Mouse (Mus musculus) ovary, postnatal 36 days (tissue): ENCODE data around the gene Cdyl2.

Experiments used
- DNase-seq: peaks from one replicate; pipeline ENCODE4 v3.0.0; 2022; ENCODE audit warnings: low spot score, mixed read lengths

Cdyl2 gene

GRCm38 (mm10) chr8:116621158-116621961, 111.4 kb downstream of the Cdyl2 start:
- no peak for DNase-seq

GRCm38 (mm10) chr8:116619686-116620320, 113.0 kb downstream of the Cdyl2 start:
- no peak for DNase-seq

- no peak for DNase-seq
Measured at GRCm38 (mm10) chr8:116619221-116619620, 113.6 kb downstream of the Cdyl2 start.

GRCm38 (mm10) chr8:116618797-116619196, 114.0 kb downstream of the Cdyl2 start:
- no peak for DNase-seq

- no peak for DNase-seq
Measured at GRCm38 (mm10) chr8:116617891-116618290, 114.9 kb downstream of the Cdyl2 start.

GRCm38 (mm10) chr8:116616369-116616768, 116.4 kb downstream of the Cdyl2 start:
- no peak for DNase-seq

GRCm38 (mm10) chr8:116614901-116615300, 117.9 kb downstream of the Cdyl2 start:
- no peak for DNase-seq

GRCm38 (mm10) chr8:116606171-116606570, 126.6 kb downstream of the Cdyl2 start:
- no peak for DNase-seq

GRCm38 (mm10) chr8:116602806-116603205, 130.0 kb downstream of the Cdyl2 start:
- no peak for DNase-seq

- no peak for DNase-seq
Measured at GRCm38 (mm10) chr8:116599728-116600127, 133.1 kb downstream of the Cdyl2 start.

GRCm38 (mm10) chr8:116591226-116591625, 141.6 kb downstream of the Cdyl2 start:
- DNase-seq = no peak

- DNase-seq = no peak
Measured at GRCm38 (mm10) chr8:116590546-116590945, 142.2 kb downstream of the Cdyl2 start.

GRCm38 (mm10) chr8:116590106-116590505, 142.7 kb downstream of the Cdyl2 start:
- no peak for DNase-seq

GRCm38 (mm10) chr8:116587616-116588468, 144.9 kb downstream of the Cdyl2 start:
- no peak for DNase-seq

- no peak for DNase-seq
Measured at GRCm38 (mm10) chr8:116581318-116582019, 151.3 kb downstream of the Cdyl2 start.

- DNase-seq = no peak
Measured at GRCm38 (mm10) chr8:116576732-116577131, 156.1 kb downstream of the Cdyl2 start.

- DNase-seq = no peak
Measured at GRCm38 (mm10) chr8:116573085-116573484, 159.7 kb downstream of the Cdyl2 start.

GRCm38 (mm10) chr8:116552778-116553177, 180.0 kb downstream of the Cdyl2 start:
- no peak for DNase-seq

GRCm38 (mm10) chr8:116552255-116552654, 180.5 kb downstream of the Cdyl2 start:
- DNase-seq = no peak

GRCm38 (mm10) chr8:116543366-116543765, 189.4 kb downstream of the Cdyl2 start:
- DNase-seq = no peak

- DNase-seq = no peak
Measured at GRCm38 (mm10) chr8:116542842-116543241, 189.9 kb downstream of the Cdyl2 start.

GRCm38 (mm10) chr8:116540136-116540535, 192.7 kb downstream of the Cdyl2 start:
- no peak for DNase-seq
